Mouse (Mus musculus): ENCODE data around the gene Stox2.
A peak's percentile ranks its signal among the peaks of the same experiment; 100 is the strongest.

The Stox2 gene

GRCm38 (mm10) chr8:47404852-47405251 lies 41.3 kb downstream of the Stox2 start:
- DNase-seq = no peak

GRCm38 (mm10) chr8:47392927-47393326 lies 53.2 kb downstream of the Stox2 start:
- DNase-seq = no peak

DNA sequence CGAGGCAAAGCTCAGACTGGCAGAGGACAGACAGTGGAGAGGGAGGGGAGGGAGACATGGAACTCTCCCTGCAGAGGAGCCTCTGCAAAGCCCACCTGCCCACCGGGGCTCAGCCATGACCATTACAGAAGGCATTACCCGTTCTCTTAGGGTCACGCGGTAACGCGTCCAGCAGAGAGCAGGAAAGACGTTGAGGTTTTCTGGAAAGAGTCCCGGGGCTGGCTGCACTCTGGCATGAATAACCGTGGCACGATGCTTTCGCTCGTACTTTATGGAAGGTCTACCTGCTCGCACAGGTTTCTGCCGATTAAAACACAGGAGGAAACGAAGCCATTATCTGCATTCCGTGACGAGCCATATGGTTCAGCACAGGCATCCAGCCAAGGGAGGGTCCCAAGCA lies 53.9 kb downstream of the Stox2 start:
- DNase-seq = no peak

GRCm38 (mm10) chr8:47391844-47392243 lies 54.3 kb downstream of the Stox2 start:
- no peak for DNase-seq

DNA sequence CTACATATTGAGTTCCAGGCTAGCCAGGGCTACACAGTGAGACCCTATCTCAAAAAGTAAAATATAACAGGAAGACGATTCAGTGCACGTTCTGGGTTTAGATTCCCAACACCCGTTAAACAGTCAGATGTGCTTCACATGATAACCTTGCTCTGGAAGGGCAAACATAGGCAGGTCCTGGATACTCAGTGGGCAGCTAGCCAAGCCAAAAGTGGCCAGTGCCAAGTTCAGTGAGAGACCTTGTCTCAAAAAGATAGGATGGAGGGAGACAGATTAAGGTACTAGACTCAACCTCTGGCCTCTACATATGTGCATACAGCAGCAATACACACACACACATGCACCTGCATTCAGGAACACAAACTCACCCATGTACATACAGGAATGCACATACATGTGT lies 56.7 kb downstream of the Stox2 start:
- DNase-seq = peak in 1 of 2 experiments; percentile 24

DNA sequence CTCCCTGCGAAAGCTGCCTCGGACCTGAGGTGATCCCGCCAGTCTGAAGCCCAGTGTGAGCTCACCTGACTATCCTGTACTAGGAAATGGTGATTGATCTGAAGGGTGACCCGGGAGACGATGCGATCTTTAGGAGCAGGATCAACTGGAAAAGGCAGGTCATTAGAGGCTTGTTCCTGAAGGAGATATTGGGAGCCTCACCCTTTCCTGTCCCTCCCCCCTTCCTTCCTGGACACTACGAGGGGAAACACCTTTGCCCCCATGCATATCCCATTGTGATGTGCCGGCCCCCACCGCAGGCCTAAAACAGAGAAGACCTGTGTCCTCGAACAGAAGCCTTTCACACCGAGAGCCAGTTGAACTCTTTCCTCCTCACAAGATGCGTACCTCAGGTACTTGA lies 58.0 kb downstream of the Stox2 start:
- no peak for DNase-seq

DNA sequence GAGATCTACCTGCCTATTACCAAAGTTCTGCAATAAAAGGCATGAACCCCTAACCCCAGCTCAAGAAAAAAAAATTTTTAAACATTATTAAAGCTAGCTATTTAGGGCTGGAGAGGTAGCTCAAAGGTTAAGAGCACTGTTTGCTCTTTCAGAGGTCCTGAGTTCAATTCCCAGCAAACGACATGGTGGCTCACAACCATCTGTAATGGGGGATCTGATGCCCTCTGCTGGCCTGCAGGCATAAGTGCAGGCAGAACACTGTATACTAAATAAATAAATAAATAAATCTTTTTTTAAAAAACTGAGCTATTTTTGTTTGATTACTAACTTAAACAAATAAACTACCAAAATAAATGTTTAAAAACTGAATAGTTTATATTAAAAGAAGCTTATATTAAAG lies 60.4 kb downstream of the Stox2 start:
- DNase-seq = no peak

GRCm38 (mm10) chr8:47384151-47384550 lies 62.0 kb downstream of the Stox2 start:
- no peak for DNase-seq

DNA sequence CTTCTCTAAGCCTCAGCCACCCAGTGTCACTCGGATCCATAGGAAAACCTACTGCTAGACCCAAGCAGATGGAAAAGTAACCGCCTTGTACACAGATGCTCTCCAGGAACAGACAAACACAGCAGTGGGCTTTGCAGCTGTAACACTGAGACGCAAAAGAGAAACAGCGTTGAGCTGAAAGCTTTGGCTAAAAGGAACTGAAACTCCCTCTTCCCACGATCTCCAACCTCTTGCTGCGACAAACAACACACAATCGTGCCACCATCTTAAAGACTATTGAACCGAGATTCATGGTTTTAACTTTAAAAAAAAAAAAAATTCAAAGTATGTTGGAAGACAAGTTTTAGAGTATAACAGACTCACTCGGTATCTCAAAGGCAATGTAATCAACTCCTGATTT lies 62.5 kb downstream of the Stox2 start:
- DNase-seq = no peak

GRCm38 (mm10) chr8:47381216-47381615 lies 64.9 kb downstream of the Stox2 start:
- no peak for DNase-seq

- no peak for DNase-seq
These were observed 65.4 kb downstream of the Stox2 start for GRCm38 (mm10) chr8:47380725-47381124.

DNA sequence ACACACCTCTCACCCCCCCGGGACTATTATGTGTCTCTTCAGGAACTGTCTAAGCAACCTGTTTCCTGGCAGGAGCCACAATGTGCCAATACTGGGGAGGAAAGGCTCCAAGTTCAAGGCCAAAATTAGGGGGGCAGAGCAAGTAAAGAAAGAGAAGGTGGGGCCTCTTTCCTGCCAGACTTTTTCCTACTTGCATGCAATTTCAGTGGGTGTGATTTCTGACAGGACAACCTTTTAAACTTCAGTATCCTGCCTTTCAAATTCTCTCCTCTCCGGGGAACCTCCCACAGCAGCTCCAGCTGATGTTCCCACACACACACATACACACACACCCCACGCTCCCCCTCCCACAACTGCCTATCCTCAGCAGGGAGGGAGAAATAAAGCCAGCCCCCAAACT lies 66.1 kb downstream of the Stox2 start:
- no peak for DNase-seq

DNA sequence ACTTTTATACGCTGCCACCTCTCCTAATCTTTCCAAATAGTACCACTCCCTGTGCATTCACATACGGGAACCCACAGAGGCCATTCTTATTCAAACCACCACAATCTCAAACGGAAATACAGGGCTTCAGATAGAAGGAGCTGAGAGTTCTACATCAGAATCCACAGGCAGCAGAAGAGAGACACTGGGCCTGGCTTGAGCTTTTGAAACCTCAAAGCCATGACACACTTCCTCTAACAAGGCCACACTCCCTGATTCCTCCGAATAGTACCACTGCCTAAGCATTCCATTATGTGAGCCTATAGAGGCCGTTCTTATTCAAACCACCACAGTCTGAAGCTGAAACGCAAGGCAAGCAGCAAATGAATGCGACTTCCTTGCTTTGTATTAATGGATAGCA lies 69.5 kb downstream of the Stox2 start:
- no peak for DNase-seq

DNA sequence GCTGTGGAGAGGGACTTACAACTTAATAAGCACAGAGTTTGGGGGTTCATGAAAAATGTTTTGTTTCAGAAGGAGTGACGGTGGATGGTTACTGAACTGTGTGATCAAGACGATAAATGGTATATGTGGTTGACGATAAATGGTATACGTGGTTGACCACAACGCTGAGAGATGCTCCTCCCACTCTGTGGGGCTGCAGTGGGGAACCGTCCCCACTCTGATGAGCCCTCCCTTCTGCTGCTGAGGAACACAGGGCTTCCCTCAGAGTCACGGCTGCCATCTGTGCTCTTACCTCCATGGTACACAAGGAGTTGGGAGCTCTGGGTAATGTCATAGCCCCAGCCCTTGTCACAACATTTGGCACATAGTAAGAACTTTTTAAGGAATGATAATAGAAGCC lies 72.4 kb downstream of the Stox2 start:
- DNase-seq = no peak

- no peak for DNase-seq
These were observed 74.6 kb downstream of the Stox2 start for GRCm38 (mm10) chr8:47371539-47371938.

DNA sequence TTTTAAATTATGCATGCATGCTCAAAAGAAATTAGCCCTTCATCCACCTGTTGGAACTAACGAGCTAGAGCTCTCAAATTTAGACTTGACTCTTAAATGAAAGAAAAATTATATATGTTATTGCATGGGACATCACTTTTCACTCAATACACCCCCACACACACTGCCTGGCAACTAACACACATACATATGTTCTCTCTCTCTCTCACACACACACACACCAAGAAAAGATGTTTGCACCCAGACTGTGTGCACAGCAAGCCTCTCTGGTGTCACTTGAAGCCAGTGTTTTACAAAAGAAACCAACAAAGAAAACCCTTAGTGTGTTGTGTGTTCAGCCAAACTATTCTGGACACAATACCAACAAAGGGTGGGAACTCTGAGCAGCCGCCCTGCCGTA lies 75.1 kb downstream of the Stox2 start:
- DNase-seq = no peak

GRCm38 (mm10) chr8:47370421-47371080 lies 75.6 kb downstream of the Stox2 start:
- DNase-seq = peak; percentile 85 to 92

GRCm38 (mm10) chr8:47369949-47370348 lies 76.2 kb downstream of the Stox2 start:
- DNase-seq = no peak

DNA sequence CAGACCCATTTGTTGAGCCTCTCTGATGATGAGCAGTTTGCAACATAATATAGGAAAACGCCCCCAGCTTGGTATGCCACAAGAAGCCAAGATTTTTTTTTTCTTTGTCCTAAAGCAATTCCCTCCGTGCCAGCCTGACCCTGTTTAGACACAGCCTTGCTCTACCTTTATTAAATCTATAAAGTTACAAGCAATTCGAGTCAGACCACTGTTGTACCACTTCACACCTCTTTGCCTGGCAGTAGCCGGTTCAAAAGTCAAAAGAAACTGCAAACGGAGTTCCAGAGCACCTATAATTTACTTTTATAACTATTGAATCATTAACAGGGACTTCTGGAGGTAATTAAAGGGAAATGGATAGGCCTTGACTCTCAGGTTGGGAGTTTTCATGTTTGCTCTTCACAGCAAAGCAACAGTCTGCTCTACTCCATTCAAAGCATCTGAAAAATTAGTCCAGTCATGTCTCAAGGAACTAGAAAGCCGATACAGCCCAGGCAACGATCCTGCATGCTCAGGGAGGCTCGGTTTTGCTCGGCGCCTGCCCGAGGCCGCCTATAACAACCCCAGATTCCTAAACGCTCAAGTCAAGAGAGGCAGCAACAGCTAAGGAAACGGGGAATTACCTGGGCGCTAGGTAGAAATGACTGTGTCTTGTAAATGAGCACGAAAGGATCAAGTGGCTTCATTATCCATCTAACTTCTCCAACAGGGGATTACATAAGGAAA lies 77.0 kb downstream of the Stox2 start:
- no peak for DNase-seq

- DNase-seq = no peak
These were observed 79.1 kb downstream of the Stox2 start for GRCm38 (mm10) chr8:47367029-47367428.

GRCm38 (mm10) chr8:47363271-47363670 lies 82.9 kb downstream of the Stox2 start:
- DNase-seq = no peak

- DNase-seq = no peak
These were observed 90.7 kb downstream of the Stox2 start for GRCm38 (mm10) chr8:47355340-47355906.

GRCm38 (mm10) chr8:47354523-47355168 lies 91.5 kb downstream of the Stox2 start:
- DNase-seq = no peak

Data from cerebellum, postnatal 25 days (tissue).